Mouse (Mus musculus): Measurements from ENCODE around the gene Asf1b.

GRCm38 (mm10) chr8:83972150-83973120 is 17.1 kb downstream of the Asf1b start, which contains the start of gene Prkaca:
- TF ChIP-seq CTCF (IDR thresholded peaks at IDR 0.05; ENCODE audit: low read depth) (no peak), EP300 (optimal IDR thresholded peaks at IDR 0.05) (peak; percentile 22)

Measured in stomach, postnatal 0 days (tissue).